Mouse (Mus musculus): ENCODE results near the gene Hmgb1.

Gene Hmgb1

GRCm38 (mm10) chr5:149021120-149021519 lies 163.2 kb downstream of the Hmgb1 start:
- DNase-seq (ENCODE audit: inconsistent ontology term): no peak

GRCm38 (mm10) chr5:149020681-149021062 lies 163.6 kb downstream of the Hmgb1 start:
- DNase-seq (ENCODE audit: inconsistent ontology term): no peak

GRCm38 (mm10) chr5:149020059-149020680 lies 164.1 kb downstream of the Hmgb1 start:
- no peak for DNase-seq (ENCODE audit: inconsistent ontology term)

- no peak for DNase-seq (ENCODE audit: inconsistent ontology term)
These were observed 166.4 kb downstream of the Hmgb1 start for GRCm38 (mm10) chr5:149017666-149018415.

GRCm38 (mm10) chr5:149017181-149017580 lies 167.1 kb downstream of the Hmgb1 start:
- no peak for DNase-seq (ENCODE audit: inconsistent ontology term)

- no peak for DNase-seq (ENCODE audit: inconsistent ontology term)
These were observed 168.0 kb downstream of the Hmgb1 start for GRCm38 (mm10) chr5:149016261-149016660.

GRCm38 (mm10) chr5:149015335-149016201 lies 168.7 kb downstream of the Hmgb1 start:
- DNase-seq (ENCODE audit: inconsistent ontology term): no peak

GRCm38 (mm10) chr5:149014600-149015268 lies 169.6 kb downstream of the Hmgb1 start:
- DNase-seq (ENCODE audit: inconsistent ontology term): no peak

- no peak for DNase-seq (ENCODE audit: inconsistent ontology term)
These were observed 170.3 kb downstream of the Hmgb1 start for GRCm38 (mm10) chr5:149013817-149014508.

- DNase-seq (ENCODE audit: inconsistent ontology term): no peak
These were observed 175.2 kb downstream of the Hmgb1 start for GRCm38 (mm10) chr5:149009111-149009510.

- no peak for DNase-seq (ENCODE audit: inconsistent ontology term)
These were observed 177.0 kb downstream of the Hmgb1 start for GRCm38 (mm10) chr5:149007295-149007646.

- peak; percentile 98 for DNase-seq (ENCODE audit: inconsistent ontology term)
These were observed 177.7 kb downstream of the Hmgb1 start for GRCm38 (mm10) chr5:149006362-149007294.

- DNase-seq (ENCODE audit: inconsistent ontology term): no peak
These were observed 178.5 kb downstream of the Hmgb1 start for GRCm38 (mm10) chr5:149005701-149006361.

- no peak for DNase-seq (ENCODE audit: inconsistent ontology term)
These were observed 179.2 kb downstream of the Hmgb1 start for GRCm38 (mm10) chr5:149005083-149005482.

GRCm38 (mm10) chr5:149003137-149003536 lies 181.2 kb downstream of the Hmgb1 start:
- no peak for DNase-seq (ENCODE audit: inconsistent ontology term)

GRCm38 (mm10) chr5:149002803-149003115 lies 181.5 kb downstream of the Hmgb1 start:
- no peak for DNase-seq (ENCODE audit: inconsistent ontology term)

- DNase-seq (ENCODE audit: inconsistent ontology term): no peak
These were observed 182.1 kb downstream of the Hmgb1 start for GRCm38 (mm10) chr5:149002034-149002802.

GRCm38 (mm10) chr5:148999802-149000201 lies 184.5 kb downstream of the Hmgb1 start:
- no peak for DNase-seq (ENCODE audit: inconsistent ontology term)

- no peak for DNase-seq (ENCODE audit: inconsistent ontology term)
These were observed 185.8 kb downstream of the Hmgb1 start for GRCm38 (mm10) chr5:148998512-148998911.
